Comparison of ENCODE assay signal across 7 mouse cellular contexts in genomic region chr5:106696396-106697337, GRCm38 (mm10). TPM values are rescaled to one million over a fixed set of nuclear protein-coding genes. Genes with fewer than 3 reads are reported as not detected.
DNase-seq lines count a peak whose midpoint lies in the region; ATAC-seq and TF ChIP-seq lines count a peak whose summit lies in the region.

TSS of gene Zfp644 (minus strand) at chr5:106697287.

- DNase-seq in adrenal gland, adult 2 months, result peak; percentile 94
- DNase-seq in embryo, embryonic 11.5 days (ENCODE audit: low read depth, low spot score), result peak; percentile 80
- peak; percentile 81 to 87 for DNase-seq in gastrocnemius, postnatal 4 days (ENCODE audit: low spot score in 2 of 2)
- peak; percentile 93 for DNase-seq in left cerebral cortex, postnatal 4 days

- peak; percentile 23; the same call in 1 of the 2 replicates for TF ChIP-seq CTCF in intestine, postnatal 0 days (IDR thresholded peaks at IDR 0.05; ENCODE audit: low read depth)
- no peak for TF ChIP-seq CTCF in small intestine, adult 2 months (IDR thresholded peaks at IDR 0.05; ENCODE audit: extremely low read depth, insufficient read length, insufficient replicate concordance, low read depth, low read length)

- 2% methylated on average over 71 of the region's 71 CpGs for WGBS in intestine, postnatal 0 days
- 2% methylated on average over 71 of the region's 71 CpGs for WGBS in midbrain, embryonic 12.5 days
- 3% methylated on average over 71 of the region's 71 CpGs for WGBS in small intestine, adult 2 months

- ATAC-seq in intestine, postnatal 0 days, result peak; percentile 92
- peak; percentile 94 for ATAC-seq in midbrain, embryonic 12.5 days (ENCODE audit: low FRiP score, low read depth)

- TF ChIP-seq POLR2A in small intestine, adult 2 months (IDR thresholded peaks at IDR 0.05; ENCODE audit: low read depth, low read length), result peak; percentile 49

- H3K4me3 ChIP-seq in intestine, postnatal 0 days (ENCODE audit: low read depth, low read length), result peak within 1 kb of the TSS; percentile 95
- H3K4me3 ChIP-seq in midbrain, embryonic 12.5 days, result peak within 1 kb of the TSS; percentile 67
- peak within 1 kb of the TSS; percentile 81 for H3K4me3 ChIP-seq in small intestine, adult 2 months (ENCODE audit: low read depth, low read length)

- peak within 1 kb of the TSS; percentile 96 for H3K9ac ChIP-seq in intestine, postnatal 0 days (ENCODE audit: low read depth, low read length)
- H3K9ac ChIP-seq in midbrain, embryonic 12.5 days (replicated peaks), result peak within 1 kb of the TSS; percentile 80

- no peaks in the 10 kb centered on the region for H3K4me1 ChIP-seq in intestine, postnatal 0 days (replicated peaks; ENCODE audit: control insufficient read depth, insufficient read depth, low read length)
- peaks cover 39% of the 10 kb centered on the region for H3K4me1 ChIP-seq in midbrain, embryonic 12.5 days
- H3K4me1 ChIP-seq in small intestine, adult 2 months (ENCODE audit: control insufficient read depth, insufficient read depth, insufficient read length, low read length), result peaks cover 4% of the 10 kb centered on the region; the same call in 1 of the 2 replicates

- no peaks in the 10 kb centered on the region for H3K36me3 ChIP-seq in intestine, postnatal 0 days (ENCODE audit: control insufficient read depth, insufficient read depth)
- H3K36me3 ChIP-seq in midbrain, embryonic 12.5 days, result peaks cover 3% of the 10 kb centered on the region; the same call in 1 of the 2 replicates
- no peaks in the 10 kb centered on the region for H3K36me3 ChIP-seq in small intestine, adult 2 months (ENCODE audit: control insufficient read depth, insufficient read depth, low read length)

- H3K9me3 ChIP-seq in intestine, postnatal 0 days (ENCODE audit: control insufficient read depth), result no peaks in the 10 kb centered on the region
- H3K9me3 ChIP-seq in midbrain, embryonic 12.5 days, result no peaks in the 10 kb centered on the region

- intact Hi-C loops in left cerebral cortex, postnatal 4 days (cut with DNase I), result no loop called here

- H3K4me2 ChIP-seq in intestine, postnatal 0 days (replicated peaks; ENCODE audit: low read depth), result peak within 1 kb of the TSS; percentile 79
- peak within 1 kb of the TSS; percentile 74 for H3K4me2 ChIP-seq in midbrain, embryonic 12.5 days (replicated peaks)

- no peaks in the 10 kb centered on the region for H3K27me3 ChIP-seq in intestine, postnatal 0 days (replicated peaks; ENCODE audit: control insufficient read depth, insufficient read depth, low read length)
- H3K27me3 ChIP-seq in midbrain, embryonic 12.5 days, result no peaks in the 10 kb centered on the region
- no peaks in the 10 kb centered on the region for H3K27me3 ChIP-seq in small intestine, adult 2 months (ENCODE audit: control insufficient read depth, insufficient read depth, low read length)

- H3K27ac ChIP-seq in intestine, postnatal 0 days (ENCODE audit: low read depth, low read length), result peak within 1 kb of the TSS; percentile 96
- H3K27ac ChIP-seq in midbrain, embryonic 12.5 days (replicated peaks), result peak within 1 kb of the TSS; percentile 98
- H3K27ac ChIP-seq in small intestine, adult 2 months (ENCODE audit: insufficient read depth, low read depth, low read length), result peak within 1 kb of the TSS; percentile 67

RNA-seq across cellular contexts. Expression of gene Zfp644, which starts in this region (rescaled TPM):
- 10 to 100 TPM; 63.5 to 65.2 TPM for total RNA-seq in adrenal gland, adult 2 months (2021)
- polyA plus RNA-seq in adrenal gland, adult 2 months (2012; rRNA removed), result 4.4 and 5.6 TPM in 2 replicates
- total RNA-seq in gastrocnemius, postnatal 4 days (2021), result 10 to 100 TPM; 71.1 to 84.4 TPM
- polyA plus RNA-seq in intestine, postnatal 0 days (2015; fragmentation: Nextera tagmentation; extraction: Ambion mirVana), result 34.9 and 39.7 TPM in 2 replicates
- total RNA-seq in left cerebral cortex, postnatal 4 days (2021), result 100 to 1,000 TPM; 106 to 109 TPM
- 82.0 and 85.8 TPM in 2 replicates for polyA plus RNA-seq in midbrain, embryonic 12.5 days (2016; fragmentation: Nextera tagmentation; extraction: Ambion mirVana)
- 1.3 and 3.3 TPM in 2 replicates for polyA plus RNA-seq in small intestine, adult 2 months (2012; rRNA removed)

Comparison
In these comparisons a context has a peak if more than half of its experiments do, and no peak if none do; other contexts are left out.
1. Peak in every context shown above with its lines: DNase-seq, ATAC-seq, H3K4me3 ChIP-seq and H3K27ac ChIP-seq.